Mouse (Mus musculus): ENCODE measurements around the gene A430078G23Rik.

Gene A430078G23Rik

GRCm38 (mm10) chr8:3348142-3348823 lies 4.9 kb upstream of the A430078G23Rik start:
- DNase-seq (ENCODE audit: low spot score), result no peak

- DNase-seq (ENCODE audit: low spot score), result no peak
Observed at GRCm38 (mm10) chr8:3350747-3351146, 2.5 kb upstream of the A430078G23Rik start.

- DNase-seq (ENCODE audit: low spot score), result no peak
Observed at GRCm38 (mm10) chr8:3352715-3353114, 500 bp upstream of the A430078G23Rik start.

GRCm38 (mm10) chr8:3353811-3354442 lies 712 bp downstream of the A430078G23Rik start:
- no peak for DNase-seq (ENCODE audit: low spot score)

- DNase-seq (ENCODE audit: low spot score), result no peak
Observed at GRCm38 (mm10) chr8:3354443-3354812, 1.2 kb downstream of the A430078G23Rik start.

- DNase-seq (ENCODE audit: low spot score), result no peak
Observed at GRCm38 (mm10) chr8:3355586-3355985, 2.4 kb downstream of the A430078G23Rik start.

- DNase-seq (ENCODE audit: low spot score), result peak; percentile 90
Observed at GRCm38 (mm10) chr8:3358060-3358459, 4.8 kb downstream of the A430078G23Rik start.

- DNase-seq (ENCODE audit: low spot score), result no peak
Observed at GRCm38 (mm10) chr8:3367086-3367485, 13.9 kb downstream of the A430078G23Rik start.

- no peak for DNase-seq (ENCODE audit: low spot score)
Observed at GRCm38 (mm10) chr8:3368091-3368490, 14.9 kb downstream of the A430078G23Rik start.

GRCm38 (mm10) chr8:3375748-3376147 lies 22.5 kb downstream of the A430078G23Rik start:
- DNase-seq (ENCODE audit: low spot score), result no peak

- DNase-seq (ENCODE audit: low spot score), result peak; percentile 73
Observed at GRCm38 (mm10) chr8:3376641-3377274, 23.5 kb downstream of the A430078G23Rik start.

GRCm38 (mm10) chr8:3387286-3387685 lies 34.1 kb downstream of the A430078G23Rik start:
- peak; percentile 77 for DNase-seq (ENCODE audit: low spot score)

- DNase-seq (ENCODE audit: low spot score), result no peak
Observed at GRCm38 (mm10) chr8:3388591-3389338, 35.5 kb downstream of the A430078G23Rik start.

GRCm38 (mm10) chr8:3389506-3389905 lies 36.3 kb downstream of the A430078G23Rik start:
- no peak for DNase-seq (ENCODE audit: low spot score)

- no peak for DNase-seq (ENCODE audit: low spot score)
Observed at GRCm38 (mm10) chr8:3392293-3392692, 39.1 kb downstream of the A430078G23Rik start.

GRCm38 (mm10) chr8:3392771-3393710 lies 39.8 kb downstream of the A430078G23Rik start, which contains the start of gene Arhgef18:
Gene Arhgef18, plus strand, starts transcription at chr8:3393006.
- DNase-seq (ENCODE audit: low spot score), result peak; percentile 90

- no peak for DNase-seq (ENCODE audit: low spot score)
Observed at GRCm38 (mm10) chr8:3394600-3394999, 41.4 kb downstream of the A430078G23Rik start.

- no peak for DNase-seq (ENCODE audit: low spot score)
Observed at GRCm38 (mm10) chr8:3395246-3395645, 42.0 kb downstream of the A430078G23Rik start.

- no peak for DNase-seq (ENCODE audit: low spot score)
Observed at GRCm38 (mm10) chr8:3397597-3397996, 44.4 kb downstream of the A430078G23Rik start.

GRCm38 (mm10) chr8:3400509-3400908 lies 47.3 kb downstream of the A430078G23Rik start:
- no peak for DNase-seq (ENCODE audit: low spot score)

GRCm38 (mm10) chr8:3407417-3407816 lies 54.2 kb downstream of the A430078G23Rik start:
- DNase-seq (ENCODE audit: low spot score), result no peak

Data from urinary bladder, postnatal 14 days (tissue).